Mouse (Mus musculus) kidney, adult 2 months (tissue): ENCODE data around the gene Hist1h1c.

Experiments
- CTCF ChIP-seq: fragments of 200-500 bp; conservative IDR thresholded peaks from 2 replicates; pipeline ENCODE4 v1.5.1; 2011; ENCODE audit warnings: low read depth, mild to moderate bottlenecking, control low read depth, low read length, moderate library complexity, mixed read lengths; ENCODE audit not compliant: insufficient read depth, insufficient read length
- POLR2A ChIP-seq: fragments of 200-500 bp; IDR thresholded peaks from one replicate; pipeline ENCODE4 v1.6.1; 2011; ENCODE audit warnings: low read depth, low read length, control low read depth

DNA sequence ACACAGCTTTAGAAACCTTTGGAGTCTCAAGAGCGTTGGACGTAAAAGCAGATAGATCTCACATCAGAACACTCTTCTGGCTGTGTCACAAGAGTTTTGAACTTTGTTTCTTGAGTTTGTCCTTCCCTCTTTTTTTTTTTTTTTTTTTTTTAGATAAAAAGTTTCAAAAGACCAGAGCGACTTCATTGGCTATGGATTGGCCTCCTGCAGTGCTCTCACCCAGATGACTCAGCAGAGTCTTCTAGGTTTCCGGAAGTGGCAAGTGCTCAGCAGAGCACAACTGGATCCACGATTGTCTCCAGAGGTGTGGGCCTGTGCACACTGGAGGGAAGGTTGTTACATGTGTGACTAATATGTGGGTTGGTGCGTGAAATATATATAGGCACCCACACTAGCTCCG is 39.7 kb downstream of the Hist1h1c start:
- TF ChIP-seq CTCF (no peak), POLR2A (no peak)
